Mouse (Mus musculus) heart, embryonic 11.5 days (tissue): ENCODE data around the gene Cacna1e. TPM values are rescaled to one million over a fixed set of nuclear protein-coding genes. Genes with fewer than 3 reads are reported as not detected.

Experiments
- ATAC-seq: fragments of 200-750 bp; cut with Nextera tagmentation; replicated peaks from 2 replicates; pipeline ENCODE4 v1.8.0; 2017; ENCODE audit warnings: moderate library complexity; ENCODE audit not compliant: insufficient number of reproducible peaks, low FRiP score, low TSS enrichment
- H3K27ac ChIP-seq: fragments of 300-500 bp; sonication (generic); 2 replicates; pipeline ENCODE4 v1.5.1; 2014; ENCODE audit warnings: mild to moderate bottlenecking, low read depth, low read length
- H3K27me3 ChIP-seq: fragments of 300-500 bp; sonication (generic); 2 replicates; pipeline ENCODE4 v1.6.1; 2014; ENCODE audit warnings: mild to moderate bottlenecking, low read length, mixed read lengths; ENCODE audit not compliant: control insufficient read depth, insufficient read depth
- H3K36me3 ChIP-seq: fragments of 300-500 bp; sonication (generic); 2 replicates; pipeline ENCODE4 v1.6.1; 2014; ENCODE audit warnings: mild to moderate bottlenecking, low read length, moderate library complexity, mixed read lengths; ENCODE audit not compliant: control insufficient read depth, insufficient read depth
- H3K4me1 ChIP-seq: fragments of 300-500 bp; sonication (generic); 2 replicates; pipeline ENCODE4 v1.6.1; 2014; ENCODE audit warnings: low read length; ENCODE audit not compliant: control insufficient read depth, insufficient read depth
- H3K4me2 ChIP-seq: fragments of 300-500 bp; sonication (generic); 2 replicates; pipeline ENCODE4 v1.6.1; 2014; ENCODE audit warnings: mild to moderate bottlenecking, moderate library complexity
- H3K4me3 ChIP-seq: fragments of 300-500 bp; sonication (generic); 2 replicates; pipeline ENCODE4 v1.5.1; 2014; ENCODE audit warnings: low read depth, low read length
- H3K9ac ChIP-seq: fragments of 300-500 bp; sonication (generic); 2 replicates; pipeline ENCODE4 v1.6.1; 2014; ENCODE audit warnings: mild to moderate bottlenecking, low read depth, low read length, moderate library complexity
- H3K9me3 ChIP-seq: fragments of 300-500 bp; sonication (generic); replicated peaks from 2 replicates; pipeline ENCODE4 v1.6.1; 2016; ENCODE audit warnings: low read length; ENCODE audit not compliant: control insufficient read depth
- WGBS: fragments of 180-500 bp; shearing (Covaris S2); extraction: QIAGEN DNeasy Blood & Tissue Kit; methylation state at CpG from one replicate; pipeline ENCODE4 v1.1.7; 2014; ENCODE audit not compliant: insufficient replicate concordance; 5-methylcytosine and 5-hydroxymethylcytosine counted together
- polyA plus RNA-seq: library from polyadenylated mRNA; unstranded; fragments of >200 nt; fragmentation: Nextera tagmentation; extraction: Ambion mirVana; gene quantifications from 2 replicates; pipeline ENCODE4 v1.2.1, GENCODE M21; 2014

The Cacna1e gene
- polyA plus RNA-seq, 1 experiment from 2014 or later: 0.66 TPM

- Histone ChIP-seq H3K4me2 (no peak overlapping the region), H3K27me3 (no peaks in the 10 kb centered on the region), H3K9me3 (no peaks in the 10 kb centered on the region), H3K36me3 (no peaks in the 10 kb centered on the region), H3K27ac (no peak overlapping the region), H3K4me3 (no peak overlapping the region), H3K9ac (no peak overlapping the region), H3K4me1 (no peaks in the 10 kb centered on the region)
- no peak for ATAC-seq
Measured at GRCm38 (mm10) chr1:154771111-154771510, 113.2 kb downstream of the Cacna1e start.

- Histone ChIP-seq H3K9ac (no peak overlapping the region), H3K4me2 (no peak overlapping the region), H3K9me3 (no peaks in the 10 kb centered on the region), H3K4me1 (no peaks in the 10 kb centered on the region), H3K4me3 (no peak overlapping the region), H3K27ac (no peak overlapping the region), H3K36me3 (no peaks in the 10 kb centered on the region), H3K27me3 (no peaks in the 10 kb centered on the region)
- no peak for ATAC-seq
- WGBS: 53% methylated on average over 3 of the region's 3 CpGs
Measured at GRCm38 (mm10) chr1:154770542-154770941, 113.8 kb downstream of the Cacna1e start.

- Histone ChIP-seq H3K9ac (no peak overlapping the region), H3K27me3 (no peaks in the 10 kb centered on the region), H3K27ac (no peak overlapping the region), H3K4me2 (no peak overlapping the region), H3K4me3 (no peak overlapping the region), H3K9me3 (no peaks in the 10 kb centered on the region), H3K36me3 (no peaks in the 10 kb centered on the region), H3K4me1 (no peaks in the 10 kb centered on the region)
- WGBS: 77% methylated on average over 4 of the region's 4 CpGs
- no peak for ATAC-seq
Measured at GRCm38 (mm10) chr1:154763132-154763531, 121.2 kb downstream of the Cacna1e start.

GRCm38 (mm10) chr1:154752081-154752480 lies 132.2 kb downstream of the Cacna1e start:
- Histone ChIP-seq H3K9me3 (no peaks in the 10 kb centered on the region), H3K36me3 (no peaks in the 10 kb centered on the region), H3K4me1 (0 out of 2 replicates have a peak, but pooled peaks cover 3% of the 10 kb centered on the region), H3K27me3 (no peaks in the 10 kb centered on the region), H3K9ac (no peak overlapping the region), H3K4me3 (no peak overlapping the region), H3K27ac (no peak overlapping the region), H3K4me2 (no peak overlapping the region)
- ATAC-seq: no peak
- WGBS: 64% methylated on average over 2 of the region's 2 CpGs

GRCm38 (mm10) chr1:154748531-154748930 lies 135.8 kb downstream of the Cacna1e start:
- H3K4me2 ChIP-seq: no peak overlapping the region
- ATAC-seq: no peak
- no peak overlapping the region for H3K27ac ChIP-seq
- no peaks in the 10 kb centered on the region for H3K4me1 ChIP-seq
- WGBS: 71% methylated on average over 3 of the region's 3 CpGs
- H3K9ac ChIP-seq: no peak overlapping the region
- no peaks in the 10 kb centered on the region for H3K27me3 ChIP-seq
- no peak overlapping the region for H3K4me3 ChIP-seq
- H3K36me3 ChIP-seq: no peaks in the 10 kb centered on the region
- no peaks in the 10 kb centered on the region for H3K9me3 ChIP-seq

- WGBS: 83% methylated on average over 6 of the region's 6 CpGs
- no peak for ATAC-seq
- Histone ChIP-seq H3K27me3 (no peaks in the 10 kb centered on the region), H3K27ac (no peak overlapping the region), H3K36me3 (no peaks in the 10 kb centered on the region), H3K9ac (no peak overlapping the region), H3K4me3 (no peak overlapping the region), H3K4me1 (no peaks in the 10 kb centered on the region), H3K4me2 (no peak overlapping the region), H3K9me3 (no peaks in the 10 kb centered on the region)
Measured at GRCm38 (mm10) chr1:154745241-154745640, 139.1 kb downstream of the Cacna1e start.

GRCm38 (mm10) chr1:154730411-154730961 lies 153.8 kb downstream of the Cacna1e start:
- ATAC-seq: no peak
- Histone ChIP-seq H3K4me1 (peaks cover 5% of the 10 kb centered on the region; the same call in 1 of the 2 replicates), H3K9ac (no peak overlapping the region), H3K4me3 (no peak overlapping the region), H3K36me3 (no peaks in the 10 kb centered on the region), H3K4me2 (no peak overlapping the region), H3K27ac (no peak overlapping the region), H3K9me3 (no peaks in the 10 kb centered on the region), H3K27me3 (peaks cover 39% of the 10 kb centered on the region)
- 71% methylated on average over 7 of the region's 7 CpGs for WGBS

- no peak overlapping the region for H3K9ac ChIP-seq
- no peak for ATAC-seq
- no peak overlapping the region for H3K4me2 ChIP-seq
- no peak overlapping the region for H3K27ac ChIP-seq
- H3K4me1 ChIP-seq: peaks cover 5% of the 10 kb centered on the region; the same call in 1 of the 2 replicates
- H3K9me3 ChIP-seq: no peaks in the 10 kb centered on the region
- 50% methylated on average over 6 of the region's 6 CpGs for WGBS
- H3K4me3 ChIP-seq: no peak overlapping the region
- H3K36me3 ChIP-seq: no peaks in the 10 kb centered on the region
- peaks cover 49% of the 10 kb centered on the region for H3K27me3 ChIP-seq
Measured at GRCm38 (mm10) chr1:154729269-154729980, 154.9 kb downstream of the Cacna1e start.

GRCm38 (mm10) chr1:154728682-154729081 lies 155.6 kb downstream of the Cacna1e start:
- H3K27me3 ChIP-seq: peaks cover 57% of the 10 kb centered on the region
- no peak overlapping the region for H3K4me3 ChIP-seq
- no peak overlapping the region for H3K27ac ChIP-seq
- H3K9ac ChIP-seq: no peak overlapping the region
- H3K4me2 ChIP-seq: no peak overlapping the region
- H3K4me1 ChIP-seq: peaks cover 5% of the 10 kb centered on the region; the same call in 1 of the 2 replicates
- no peaks in the 10 kb centered on the region for H3K9me3 ChIP-seq
- H3K36me3 ChIP-seq: no peaks in the 10 kb centered on the region
- 50% methylated on average over 5 of the region's 5 CpGs for WGBS
- no peak for ATAC-seq
